Mouse (Mus musculus) gastrocnemius, adult 2 months (tissue): Measurements from ENCODE around the gene Pfkfb2. TPM values are rescaled to one million over a fixed set of nuclear protein-coding genes. Genes with fewer than 3 reads are reported as not detected.

Experiments
- DNase-seq: peaks from one replicate; pipeline ENCODE4 v3.0.0; 2022
- H3K27ac ChIP-seq: fragments of 200-600 bp; 2 replicates; pipeline ENCODE4 v1.8.1; 2022; ENCODE audit warnings: mild to moderate bottlenecking
- H3K4me3 ChIP-seq: fragments of 200-600 bp; 2 replicates; pipeline ENCODE4 v1.8.1; 2022; ENCODE audit warnings: mild to moderate bottlenecking, moderate library complexity
- CTCF ChIP-seq: fragments of 200-600 bp; IDR thresholded peaks from 2 replicates; pipeline ENCODE4 v1.8.1; 2022; ENCODE audit warnings: antibody characterized with exemption, mild to moderate bottlenecking, moderate library complexity
- intact Hi-C: fragments of 180-260 bp; cut with DNase I; formaldehyde crosslinking; loops from one replicate; pipeline ENCODE4 v1.15.1; 2025
- long read RNA-seq, 2 experiments: library from polyadenylated mRNA; stranded (forward); transcript quantifications; one replicate each; pipeline ENCODE4 v2.0.0; 2021
- total RNA-seq, 2 experiments: library from RNA; stranded (reverse); gene quantifications; 2 replicates each; pipeline ENCODE4 v1.2.3; 2021

The Pfkfb2 gene
- total RNA-seq = 10 to 100 TPM; 11.6 to 15.5 TPM
- long read RNA-seq, experiment 1, partial matches to known transcripts = 0 of 13 reads
- long read RNA-seq, experiment 1, other reads (novel, unspliced or antisense) = 11 of 13 reads
- long read RNA-seq, experiment 2, full-length matches to known transcripts = 1 of 10 reads
- long read RNA-seq, experiment 2, partial matches to known transcripts = 1 of 10 reads
- long read RNA-seq, experiment 2, other reads (novel, unspliced or antisense) = 8 of 10 reads

DNA sequence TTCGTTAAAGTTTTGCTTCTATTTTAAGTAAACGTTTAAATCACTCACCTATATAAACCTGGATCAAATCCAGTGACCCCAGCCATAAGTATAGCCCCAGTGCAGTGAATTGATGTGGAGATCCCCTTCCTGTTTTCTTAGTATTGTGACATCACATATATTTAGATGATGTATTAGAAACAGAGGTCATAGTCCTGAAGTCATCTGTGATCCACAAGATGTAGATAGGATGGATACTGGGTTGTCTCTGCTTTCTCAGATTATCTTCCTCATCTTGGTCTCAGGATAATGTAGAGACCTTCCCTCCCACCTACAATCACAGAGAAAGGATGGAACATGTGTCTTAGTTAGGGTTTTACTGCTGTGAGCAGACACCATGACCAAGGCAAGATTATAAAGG is at the start of gene Pfkfb2:
Gene Pfkfb2, minus strand, starts transcription at position 101 of the 400 bp plus-strand sequence.
- no peak for DNase-seq
- Histone ChIP-seq H3K27ac (no peak within 1 kb of the TSS), H3K4me3 (no peak within 1 kb of the TSS)
- TF ChIP-seq CTCF = no peak
- intact Hi-C loops = no loop called here

DNA sequence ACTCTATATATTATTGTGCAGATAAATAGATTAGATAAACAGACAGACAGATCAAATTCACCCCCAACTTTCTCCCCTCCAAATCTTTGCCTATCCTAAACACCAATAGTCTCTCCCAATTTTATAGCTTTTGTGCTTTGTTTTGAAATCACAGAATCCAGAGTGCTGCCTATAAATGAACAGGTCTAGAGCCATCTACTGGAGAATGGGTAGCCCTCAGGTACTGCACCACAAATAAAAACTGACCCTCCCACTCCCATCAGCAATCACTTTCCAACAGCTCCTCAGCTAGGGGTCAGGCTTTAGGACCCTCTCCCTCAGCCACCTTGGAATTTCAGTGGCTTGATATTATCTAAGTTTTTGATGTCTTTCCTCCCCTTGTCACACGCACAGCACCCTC is 47.6 kb upstream of the Pfkfb2 start:
- Histone ChIP-seq H3K4me3 (no peak overlapping the region), H3K27ac (no peak overlapping the region)
- no peak for DNase-seq
- peak; percentile 28; the same call in 1 of the 2 replicates for TF ChIP-seq CTCF
- intact Hi-C loops = no loop called here

DNA sequence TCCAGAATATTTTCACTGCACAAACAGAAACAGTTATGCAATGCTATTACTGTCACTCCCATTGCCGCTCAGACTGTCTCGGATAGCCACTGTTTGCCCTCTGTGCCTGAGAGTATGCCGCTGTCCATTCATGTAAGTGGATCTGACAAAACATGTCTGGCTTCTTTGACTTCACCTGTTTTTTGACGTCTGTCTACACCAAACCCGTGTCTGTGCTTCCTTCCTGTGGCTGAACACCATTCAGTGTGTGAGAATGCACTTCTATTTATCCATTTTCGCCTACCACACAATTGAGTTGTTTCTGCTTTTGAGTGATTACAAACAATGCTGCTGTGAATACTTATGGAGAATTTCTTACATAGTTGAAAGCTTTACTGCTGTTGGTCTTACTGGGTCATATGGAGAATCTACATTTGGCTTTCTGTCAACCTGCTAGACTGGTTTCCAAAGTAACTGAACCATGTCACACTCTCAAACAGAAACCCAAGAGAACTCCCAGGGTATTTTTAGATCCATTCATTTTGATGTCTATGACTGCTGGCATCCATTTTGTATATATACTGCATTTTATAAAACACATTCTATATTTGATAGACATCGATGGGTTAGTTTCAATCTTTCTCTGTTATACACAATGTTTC is 46.8 kb upstream of the Pfkfb2 start:
- TF ChIP-seq CTCF = no peak
- H3K27ac ChIP-seq = no peak overlapping the region
- intact Hi-C loops = no loop called here
- DNase-seq = no peak
- H3K4me3 ChIP-seq = no peak overlapping the region

DNA sequence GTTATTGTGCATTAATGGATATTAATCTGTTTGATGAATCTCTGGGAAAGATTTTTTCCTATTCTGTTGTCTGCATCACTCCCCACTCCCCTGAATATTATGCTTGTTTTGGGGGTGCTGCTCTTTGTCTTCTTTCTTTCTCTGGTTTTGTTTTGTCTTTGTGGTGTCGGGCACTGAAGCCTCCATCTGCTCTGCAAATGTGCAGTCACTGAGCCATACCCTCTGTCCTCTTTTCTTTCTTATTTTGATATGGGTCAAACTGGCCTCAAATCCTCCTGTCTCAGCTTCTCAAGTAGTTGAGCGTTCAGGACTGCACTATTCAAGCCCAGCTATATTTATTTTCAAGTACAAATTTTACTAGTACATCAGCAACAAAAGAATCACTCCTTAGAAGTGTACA is 46.2 kb upstream of the Pfkfb2 start:
- DNase-seq = no peak
- intact Hi-C loops = no loop called here
- Histone ChIP-seq H3K27ac (no peak overlapping the region), H3K4me3 (no peak overlapping the region)
- no peak for TF ChIP-seq CTCF

DNA sequence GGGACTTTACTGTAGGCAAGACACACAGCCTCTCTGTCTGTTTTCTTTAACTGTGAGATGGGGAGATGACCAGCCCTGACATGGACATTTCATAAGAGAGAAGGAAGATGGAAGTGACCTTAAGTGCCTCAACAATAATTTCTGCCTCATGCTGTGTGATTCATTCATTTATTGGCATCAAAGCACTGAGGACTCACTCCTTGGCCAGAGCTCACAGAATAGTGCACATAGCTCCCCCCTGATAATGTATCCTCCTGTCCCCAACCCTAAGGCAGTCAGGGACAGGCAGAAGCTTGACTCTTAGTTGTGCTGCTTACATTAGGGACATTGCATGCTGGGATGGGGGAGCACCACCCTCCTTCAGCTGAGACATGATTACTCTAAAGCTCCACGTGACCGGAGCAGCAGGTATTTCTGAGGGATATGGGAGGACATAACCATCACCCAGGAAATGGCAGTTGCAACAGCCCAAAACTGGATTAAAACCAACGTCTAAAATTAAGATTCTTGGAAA is 42.0 kb upstream of the Pfkfb2 start:
- DNase-seq = no peak
- intact Hi-C loops = no loop called here
- no peak for TF ChIP-seq CTCF
- no peak overlapping the region for H3K4me3 ChIP-seq
- no peak overlapping the region for H3K27ac ChIP-seq

DNA sequence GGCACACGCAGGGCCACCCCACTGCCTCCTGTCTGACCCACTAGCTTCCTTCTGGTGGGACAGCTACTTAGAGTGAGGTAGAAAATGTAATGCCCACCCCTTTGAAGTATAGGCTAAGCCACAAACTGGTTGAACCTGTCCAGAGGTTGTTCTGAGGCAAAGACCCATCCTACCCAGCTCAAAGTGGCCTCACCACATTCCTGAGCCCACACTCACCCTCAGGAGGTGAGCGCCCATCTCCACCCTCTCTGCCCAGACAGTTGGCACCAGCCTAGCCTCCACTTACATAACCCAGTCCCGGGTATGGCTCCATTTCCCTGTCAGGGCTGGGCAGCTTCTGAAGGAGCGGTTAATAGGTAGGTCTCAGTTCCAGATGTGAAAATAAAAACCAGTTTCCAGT is 41.4 kb upstream of the Pfkfb2 start:
- TF ChIP-seq CTCF = no peak
- H3K27ac ChIP-seq = no peak overlapping the region
- no peak overlapping the region for H3K4me3 ChIP-seq
- no peak for DNase-seq
- intact Hi-C loops = no loop called here

DNA sequence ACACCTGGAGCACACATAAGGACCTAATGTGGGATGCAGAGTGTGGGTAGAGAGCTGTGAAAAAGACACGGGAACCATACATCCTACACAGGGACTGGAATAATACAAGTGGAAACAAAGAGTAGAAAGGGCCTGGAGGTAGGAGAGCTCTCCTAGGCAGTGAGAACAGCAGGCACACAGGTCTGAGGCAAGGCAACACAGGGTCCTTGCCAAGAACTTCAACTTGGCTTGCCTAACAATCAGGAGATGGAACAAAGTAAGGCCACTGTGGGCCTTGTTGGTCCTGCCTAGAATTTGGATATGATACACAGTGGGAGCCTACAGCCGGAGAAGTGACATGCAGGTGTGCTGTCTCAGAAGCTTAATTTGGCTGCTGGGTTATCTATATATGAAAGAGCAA is 40.9 kb upstream of the Pfkfb2 start:
- DNase-seq = no peak
- no peak overlapping the region for H3K4me3 ChIP-seq
- intact Hi-C loops = no loop called here
- no peak for TF ChIP-seq CTCF
- H3K27ac ChIP-seq = no peak overlapping the region

DNA sequence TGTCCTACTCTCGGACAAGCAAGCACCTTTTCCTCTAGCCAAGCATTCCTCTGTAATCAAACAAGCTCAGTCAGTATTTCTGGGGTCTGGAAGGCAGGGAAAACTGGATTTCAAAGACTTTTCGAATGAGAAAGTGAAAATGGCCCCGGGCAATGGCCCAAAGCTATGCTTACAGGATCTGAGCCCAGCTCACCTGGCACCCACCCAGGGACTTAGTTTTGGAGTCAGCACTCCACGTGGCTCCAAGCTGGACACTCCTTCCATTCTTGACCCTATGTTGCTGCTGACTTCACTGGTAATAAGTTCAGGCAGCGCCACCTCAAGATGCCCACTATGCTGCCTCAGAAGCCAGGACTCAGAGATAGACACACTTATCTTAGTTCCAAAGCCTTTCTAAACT is 38.0 kb upstream of the Pfkfb2 start:
- H3K27ac ChIP-seq = no peak overlapping the region
- no peak for TF ChIP-seq CTCF
- DNase-seq = peak; percentile 48
- H3K4me3 ChIP-seq = no peak overlapping the region
- intact Hi-C loops = no loop called here

DNA sequence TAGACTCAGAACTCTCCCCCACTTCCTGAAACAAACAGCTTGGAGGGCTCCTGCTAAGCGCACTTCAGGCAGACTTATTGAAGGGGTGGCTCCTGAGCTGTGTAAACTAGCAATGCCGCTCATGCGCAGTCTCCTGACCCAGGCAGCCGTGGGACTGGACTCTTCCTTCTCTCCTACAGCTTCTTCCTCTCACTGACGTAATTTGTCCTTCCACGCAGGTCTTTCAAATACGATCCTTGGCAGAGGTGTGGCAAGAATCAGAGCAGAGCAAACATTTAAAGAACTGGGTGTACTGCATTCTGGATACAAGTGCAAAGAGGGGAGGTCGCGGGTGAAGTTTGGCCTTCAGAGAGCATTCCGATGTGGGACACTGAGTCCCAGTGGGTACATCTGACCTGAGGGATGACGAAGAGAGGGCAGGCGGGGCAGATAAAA is 35.0 kb upstream of the Pfkfb2 start:
- Histone ChIP-seq H3K4me3 (no peak overlapping the region), H3K27ac (no peak overlapping the region)
- TF ChIP-seq CTCF = no peak
- intact Hi-C loops = no loop called here
- no peak for DNase-seq

DNA sequence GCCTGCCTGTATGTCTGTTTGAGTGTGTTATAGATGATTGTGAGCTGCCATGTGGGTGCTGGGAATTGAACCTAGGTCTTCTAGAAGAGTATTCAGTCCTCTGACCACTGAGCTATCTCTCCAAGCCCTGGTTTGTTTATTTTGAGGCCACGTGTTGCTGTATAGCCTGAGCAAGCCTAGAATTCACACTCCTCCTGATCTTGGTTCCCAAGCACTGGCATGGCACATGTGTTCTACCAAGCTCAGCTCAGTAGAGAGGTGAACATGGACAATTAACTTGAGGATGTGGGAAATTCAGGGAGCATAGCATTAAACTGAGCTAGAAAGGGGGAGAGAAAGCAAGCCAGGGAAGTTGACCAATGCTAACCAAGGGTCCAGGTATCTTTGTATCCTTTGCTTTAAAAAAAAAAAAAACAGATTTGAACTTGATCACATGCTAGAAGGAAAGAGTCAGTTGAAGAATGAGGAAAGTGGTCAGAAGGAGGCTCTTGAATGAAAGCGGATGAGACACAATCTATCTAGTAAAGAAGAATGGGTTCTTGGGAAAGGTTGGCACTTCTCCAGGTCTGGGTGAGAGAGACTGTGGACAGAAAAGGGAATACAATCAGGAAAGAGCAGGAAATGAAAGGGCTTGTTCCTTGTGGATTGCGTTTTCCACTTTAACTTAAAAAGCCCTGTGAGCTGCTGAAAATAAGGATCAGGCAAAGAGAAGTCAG is 33.1 kb upstream of the Pfkfb2 start:
- Histone ChIP-seq H3K27ac (no peak overlapping the region), H3K4me3 (no peak overlapping the region)
- TF ChIP-seq CTCF = no peak
- no peak for DNase-seq
- intact Hi-C loops = no loop called here

DNA sequence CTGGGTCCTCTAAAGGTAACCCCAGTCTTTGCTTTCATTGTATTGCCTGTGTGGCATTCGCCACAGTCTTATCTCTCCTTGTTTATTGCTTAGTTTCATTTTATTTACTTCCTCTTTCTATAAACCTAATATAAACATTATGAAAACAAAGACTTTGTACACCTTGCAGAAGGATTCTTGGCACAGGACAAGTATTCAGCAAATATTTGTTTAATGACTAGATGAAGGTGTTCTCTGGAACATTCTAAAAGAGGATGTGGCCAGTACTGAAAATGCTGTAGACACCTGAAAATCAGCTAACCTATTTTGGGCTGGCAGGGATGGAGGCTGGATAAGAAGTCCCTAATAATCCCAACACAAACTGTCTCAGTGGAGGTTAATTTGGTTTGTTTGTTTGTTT is 32.5 kb upstream of the Pfkfb2 start:
- Histone ChIP-seq H3K4me3 (no peak overlapping the region), H3K27ac (no peak overlapping the region)
- no peak for DNase-seq
- intact Hi-C loops = no loop called here
- TF ChIP-seq CTCF = no peak

DNA sequence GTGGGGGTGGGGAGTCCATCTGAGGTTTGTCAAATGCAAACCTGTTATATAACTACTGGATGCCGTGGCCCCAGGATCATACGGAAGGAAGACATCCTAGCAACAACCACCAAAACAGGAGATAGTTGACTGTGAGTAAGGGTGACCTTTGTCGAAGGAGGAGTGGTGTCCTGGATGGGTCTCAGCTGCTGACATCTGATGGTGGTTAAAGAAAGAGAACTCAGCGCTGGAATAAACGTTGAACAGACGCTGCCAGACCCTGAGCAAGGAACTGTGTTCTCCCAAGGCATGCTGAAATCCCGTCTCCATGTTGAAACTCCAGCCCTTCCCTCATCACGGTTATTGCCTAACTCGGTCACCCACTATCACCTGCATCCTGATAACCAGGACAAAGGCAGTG is 30.6 kb upstream of the Pfkfb2 start:
- DNase-seq = no peak
- intact Hi-C loops = no loop called here
- TF ChIP-seq CTCF = no peak
- no peak overlapping the region for H3K4me3 ChIP-seq
- no peak overlapping the region for H3K27ac ChIP-seq

DNA sequence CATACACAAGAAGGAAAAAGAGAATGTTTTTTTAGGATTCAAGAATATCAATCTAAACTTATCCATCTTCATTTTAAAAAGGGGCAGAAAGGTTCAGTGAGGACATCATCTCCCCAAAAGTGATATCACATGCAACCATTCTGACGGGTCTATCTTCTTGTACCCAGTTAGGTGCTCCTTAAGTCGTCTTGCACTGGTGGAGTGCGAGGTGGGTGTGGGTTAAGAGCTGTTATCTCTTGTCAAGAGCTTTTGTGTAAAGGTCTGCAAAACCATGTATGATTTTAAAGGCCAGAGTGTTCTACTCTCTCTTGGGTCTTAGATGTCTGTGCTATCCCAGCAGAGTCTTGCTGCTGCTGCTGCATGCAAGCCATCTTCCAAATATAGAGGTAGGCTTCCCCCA is 17.8 kb upstream of the Pfkfb2 start:
- Histone ChIP-seq H3K27ac (no peak overlapping the region), H3K4me3 (no peak overlapping the region)
- DNase-seq = no peak
- no peak for TF ChIP-seq CTCF
- intact Hi-C loops = no loop called here

DNA sequence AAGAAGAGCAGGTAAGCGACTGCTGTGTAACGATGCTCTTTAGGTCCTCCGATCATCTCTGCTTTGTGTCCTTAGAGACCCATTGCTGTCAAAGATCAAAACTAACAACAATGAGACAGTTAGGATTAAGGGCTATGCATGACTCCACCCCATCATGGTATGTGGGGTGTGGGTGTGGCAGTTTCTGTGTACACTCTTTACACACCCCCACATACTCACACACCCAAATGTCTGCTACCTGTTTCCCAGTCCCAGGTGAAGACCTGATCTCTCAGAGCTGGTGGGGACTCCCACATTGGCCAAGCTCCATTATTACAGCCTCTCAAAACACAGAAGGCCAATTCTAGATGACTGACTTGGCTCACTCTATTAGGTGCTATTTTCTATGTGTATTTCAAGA is 16.5 kb upstream of the Pfkfb2 start:
- no peak for DNase-seq
- intact Hi-C loops = no loop called here
- Histone ChIP-seq H3K27ac (no peak overlapping the region), H3K4me3 (no peak overlapping the region)
- no peak for TF ChIP-seq CTCF
